Mouse (Mus musculus): ENCODE results near the gene Hoxd3.

DNA sequence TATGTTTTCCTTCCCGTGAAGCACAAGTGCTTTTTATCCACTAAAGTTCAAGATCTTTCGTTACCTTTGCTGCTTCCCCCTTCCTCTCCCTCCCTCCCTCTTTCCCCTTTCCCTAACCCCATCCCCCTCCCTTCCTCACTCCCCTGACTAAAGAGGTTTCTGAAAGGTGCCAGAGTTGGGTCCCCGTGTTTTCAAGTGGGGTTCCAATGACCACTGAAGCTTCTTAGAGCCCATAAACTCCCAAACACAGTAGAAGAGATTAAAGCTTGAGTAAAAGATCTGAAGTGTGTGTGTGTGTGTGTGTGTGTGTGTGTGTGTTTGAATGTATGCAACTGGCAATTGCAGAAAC, 42.5 kb upstream of the Hoxd3 start:
- TF ChIP-seq EP300 (IDR thresholded peaks at IDR 0.05; ENCODE audit: insufficient read depth, low read depth, low read length) (no peak), CTCF (IDR thresholded peaks at IDR 0.05; ENCODE audit: low read depth, low read length) (no peak)

All from ES-Bruce4 (cell line).